Mouse (Mus musculus): ENCODE results near the gene D16Ertd472e.

D16Ertd472e gene

GRCm38 (mm10) chr16:78576478-78577084, at the start of gene D16Ertd472e:
Gene D16Ertd472e (minus strand): TSS chr16:78576708.
- DNase-seq, result peak; percentile 14 to 31

- no peak for DNase-seq
Measured at GRCm38 (mm10) chr16:78622755-78623154, 46.2 kb upstream of the D16Ertd472e start.

GRCm38 (mm10) chr16:78619386-78619785, 42.9 kb upstream of the D16Ertd472e start:
- no peak for DNase-seq

GRCm38 (mm10) chr16:78617757-78618532, 41.4 kb upstream of the D16Ertd472e start:
- no peak for DNase-seq

DNA sequence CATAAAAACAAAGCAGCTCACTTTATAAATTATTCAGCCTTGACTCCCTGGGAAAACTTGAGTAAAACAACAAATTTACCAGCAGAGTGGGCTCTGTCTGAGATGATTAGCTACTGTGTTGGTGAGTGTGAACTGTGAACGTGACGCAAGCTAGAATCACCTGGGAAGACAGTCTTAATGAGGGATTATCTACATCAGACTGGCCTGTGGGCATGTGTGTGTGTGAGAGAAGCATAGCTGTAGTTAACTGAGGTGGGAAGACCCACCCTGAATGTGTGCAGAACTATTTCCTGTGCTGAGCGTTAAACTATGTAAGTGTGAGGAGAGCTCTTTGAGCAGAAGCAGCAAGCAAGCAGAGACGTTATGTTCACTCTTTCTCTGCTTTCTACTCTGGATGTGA, 29.7 kb upstream of the D16Ertd472e start:
- no peak for DNase-seq

GRCm38 (mm10) chr16:78598919-78599318, 22.4 kb upstream of the D16Ertd472e start:
- no peak for DNase-seq

DNA sequence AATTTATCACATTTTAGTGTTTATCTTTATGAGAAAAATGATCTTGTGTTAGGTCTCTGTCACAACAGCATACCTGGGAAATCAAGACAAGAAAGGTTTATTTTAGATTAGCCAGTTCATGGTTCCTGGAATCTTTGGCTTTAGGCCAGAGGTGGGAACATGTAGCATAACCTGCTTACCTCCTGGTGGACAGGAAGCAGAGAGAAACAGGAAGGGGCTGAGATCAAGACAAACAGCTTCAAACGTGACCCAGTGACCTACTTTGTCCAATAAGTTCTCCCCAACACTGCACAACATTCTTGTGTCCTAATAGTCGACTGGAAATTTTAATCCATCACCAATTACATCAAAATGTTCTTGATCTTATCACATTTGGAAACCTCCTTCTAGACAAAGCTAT, 19.9 kb upstream of the D16Ertd472e start:
- no peak for DNase-seq

GRCm38 (mm10) chr16:78595821-78596220, 19.3 kb upstream of the D16Ertd472e start:
- DNase-seq, result no peak

DNA sequence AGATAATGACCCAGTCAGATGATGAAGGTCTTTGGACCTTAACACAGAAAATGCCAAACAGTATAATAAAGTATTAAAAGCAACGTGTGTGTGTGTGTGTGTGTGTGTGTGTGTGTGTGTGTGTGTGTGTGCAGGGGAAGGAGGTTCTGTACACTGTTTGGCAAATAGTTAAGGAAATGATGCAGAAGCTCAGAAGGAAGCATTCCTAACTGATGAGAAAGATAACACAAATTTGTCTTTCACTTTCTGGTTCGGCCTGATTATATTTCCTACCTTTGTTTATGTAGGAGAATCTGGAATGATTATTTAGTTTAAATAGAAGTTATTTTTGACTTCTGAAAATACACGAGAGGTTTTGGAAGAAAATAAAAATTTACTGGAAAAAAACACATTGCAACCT, 17.6 kb upstream of the D16Ertd472e start:
- no peak for DNase-seq

- no peak for DNase-seq
Measured at GRCm38 (mm10) chr16:78591130-78591529, 14.6 kb upstream of the D16Ertd472e start.

DNA sequence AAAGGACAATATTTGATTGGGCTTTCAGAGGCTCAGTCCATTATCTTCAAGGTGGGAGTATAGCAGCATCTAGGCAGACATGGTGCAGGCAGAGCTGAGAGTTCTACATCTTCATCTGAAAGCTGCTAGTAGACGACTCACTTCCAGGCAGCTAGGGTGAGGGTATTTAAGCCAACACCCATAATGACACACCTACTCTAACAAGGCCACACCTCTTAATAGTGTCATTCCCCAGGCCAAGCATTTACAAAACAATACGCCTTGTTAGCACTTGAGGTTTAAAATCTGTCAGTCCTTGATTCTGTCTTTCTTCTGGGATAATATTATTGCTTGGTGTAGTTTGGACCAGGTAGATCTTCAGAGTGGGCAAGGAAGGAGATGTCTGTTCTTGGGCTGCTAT, 12.3 kb upstream of the D16Ertd472e start:
- DNase-seq, result no peak

DNA sequence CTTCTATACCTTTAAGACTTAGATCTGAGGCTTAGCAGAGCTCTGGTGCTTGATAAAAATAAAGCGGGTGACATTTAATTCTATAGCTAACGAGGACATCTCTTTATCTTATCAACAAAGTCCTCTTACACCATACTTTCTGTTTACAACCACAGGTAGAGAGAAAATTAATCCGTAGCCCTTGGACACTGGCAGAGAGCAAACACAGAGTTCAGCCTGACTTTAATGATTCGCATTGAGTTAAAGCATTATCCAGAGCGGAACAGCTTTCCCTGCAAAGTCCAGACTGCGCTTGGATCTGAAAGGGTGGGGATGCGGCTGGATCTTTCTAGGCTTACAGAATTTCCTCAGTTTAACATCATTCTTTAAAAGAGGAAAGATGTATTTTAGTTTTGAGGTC, 10.1 kb upstream of the D16Ertd472e start:
- no peak for DNase-seq

DNA sequence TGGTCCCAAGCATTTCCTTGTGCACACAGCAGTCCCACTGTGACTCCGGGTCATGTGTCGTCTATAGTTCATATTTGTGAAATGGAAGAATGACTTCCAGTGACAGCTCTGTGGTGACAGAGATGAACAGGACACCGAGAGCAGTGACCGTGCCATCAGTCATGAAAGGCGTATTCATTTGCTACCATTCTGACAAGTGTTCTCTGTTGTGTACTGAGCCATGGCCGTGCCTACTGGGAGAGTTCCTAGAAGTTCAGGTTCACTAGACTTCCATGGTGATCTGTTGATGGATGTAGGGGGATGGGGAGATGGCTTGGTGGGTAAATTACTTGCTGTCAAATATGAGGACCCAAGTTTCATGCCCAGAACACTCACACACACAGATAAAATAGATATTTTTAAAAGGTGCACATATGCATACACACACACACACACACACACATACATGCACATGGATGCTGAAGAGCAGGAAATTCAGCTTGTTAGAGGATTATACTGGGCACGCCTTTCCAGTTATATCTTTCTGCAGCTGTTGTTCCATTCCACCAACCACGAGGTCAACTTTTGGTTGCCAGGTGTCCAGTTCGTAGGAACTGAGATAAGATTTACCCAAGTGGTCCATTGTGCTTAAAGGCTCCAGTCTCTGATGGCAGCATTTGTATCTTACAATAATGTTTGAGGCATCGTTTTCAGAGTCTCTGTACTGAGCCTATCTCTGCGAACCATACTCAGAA, 9.3 kb upstream of the D16Ertd472e start:
- no peak for DNase-seq

- no peak for DNase-seq
Measured at GRCm38 (mm10) chr16:78585163-78585562, 8.7 kb upstream of the D16Ertd472e start.

DNA sequence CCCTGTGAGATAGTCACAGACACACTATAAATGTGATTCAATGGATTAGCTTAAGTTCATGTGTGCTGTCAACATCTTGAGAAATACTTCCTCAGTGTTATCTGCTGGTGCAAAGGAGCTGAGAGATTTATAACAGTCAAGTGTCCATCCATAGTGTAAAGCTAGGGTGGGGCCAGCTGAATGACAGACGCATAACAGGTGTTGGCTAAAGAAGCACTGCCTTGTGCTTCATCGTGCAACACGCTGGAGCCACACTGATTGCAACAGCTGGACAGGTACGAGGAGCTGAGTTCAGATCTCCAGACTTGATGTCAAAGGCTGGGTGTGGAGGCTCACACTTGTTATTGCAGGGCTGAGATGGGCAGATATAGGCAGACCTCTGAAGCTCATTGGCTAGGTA, 7.5 kb upstream of the D16Ertd472e start:
- no peak for DNase-seq

- DNase-seq, result no peak
Measured at GRCm38 (mm10) chr16:78580387-78580786, 3.9 kb upstream of the D16Ertd472e start.

GRCm38 (mm10) chr16:78579386-78579785, 2.9 kb upstream of the D16Ertd472e start:
- DNase-seq, result no peak

DNA sequence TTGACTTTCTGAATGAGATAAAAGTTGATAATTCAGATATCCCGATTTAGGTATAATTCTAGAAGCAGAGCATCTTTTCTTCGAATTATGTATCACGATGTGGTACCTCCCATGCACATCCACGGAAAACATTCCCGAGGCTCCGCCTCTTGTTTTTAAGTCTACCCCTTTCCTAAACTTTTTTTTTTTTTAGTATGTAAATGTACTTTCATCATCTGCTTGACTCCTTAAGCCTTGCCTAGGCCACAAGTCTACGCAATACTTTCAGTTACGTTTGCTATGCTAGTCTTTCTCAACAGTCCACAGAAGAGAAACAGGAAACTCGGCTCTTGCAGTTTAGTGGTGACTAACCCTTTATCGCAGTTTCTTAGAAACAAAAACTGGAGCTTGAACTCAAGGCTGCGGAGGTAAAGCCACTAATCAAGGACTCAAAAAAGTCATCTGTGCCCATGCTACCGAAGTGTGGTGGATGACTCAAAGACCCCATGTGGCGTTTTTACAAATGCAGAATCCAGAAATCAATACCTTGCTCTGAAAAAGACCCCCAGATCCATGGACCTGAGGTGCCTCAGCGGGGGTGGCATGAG, 670 bp upstream of the D16Ertd472e start:
- no peak for DNase-seq

- DNase-seq, result no peak
Measured at GRCm38 (mm10) chr16:78575852-78576477, 543 bp downstream of the D16Ertd472e start.

- no peak for DNase-seq
Measured at GRCm38 (mm10) chr16:78575190-78575851, 1.2 kb downstream of the D16Ertd472e start.

GRCm38 (mm10) chr16:78574241-78574640, 2.3 kb downstream of the D16Ertd472e start:
- DNase-seq, result no peak

DNA sequence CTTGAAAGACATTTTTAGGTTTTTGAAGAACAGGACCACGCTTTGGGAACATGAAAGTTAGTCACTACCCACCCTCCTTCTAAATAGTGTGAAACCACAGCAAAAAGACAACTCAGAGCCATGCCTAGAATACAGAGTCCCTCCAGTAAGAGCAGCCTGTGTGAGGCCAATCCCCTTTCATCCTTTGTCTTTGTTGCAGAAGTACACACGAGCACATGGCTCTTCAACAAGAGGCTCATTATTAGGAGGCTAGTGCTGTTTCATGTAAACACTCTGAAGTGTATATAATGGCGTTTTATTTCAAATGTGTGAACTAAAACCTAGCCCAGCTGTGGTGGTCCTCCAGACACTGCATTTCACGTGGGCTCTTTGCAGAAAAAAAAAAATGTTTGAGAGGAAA, 3.5 kb downstream of the D16Ertd472e start:
- DNase-seq, result no peak
